Mouse (Mus musculus): ENCODE measurements around the gene Zfp628.

Zfp628 gene

GRCm38 (mm10) chr7:4940068-4940479 is 25.1 kb downstream of the Zfp628 start:
- peak; percentile 78 for DNase-seq (ENCODE audit: low read depth, low spot score)

- DNase-seq (ENCODE audit: low read depth, low spot score): no peak
Observed at GRCm38 (mm10) chr7:4942673-4943072, 27.7 kb downstream of the Zfp628 start.

- peak; percentile 91 for DNase-seq (ENCODE audit: low read depth, low spot score)
Observed at GRCm38 (mm10) chr7:4943223-4943815, 28.3 kb downstream of the Zfp628 start.

- DNase-seq (ENCODE audit: low read depth, low spot score): peak; percentile 65
Observed at GRCm38 (mm10) chr7:4947855-4948254, 32.8 kb downstream of the Zfp628 start.

GRCm38 (mm10) chr7:4948386-4948785 is 33.4 kb downstream of the Zfp628 start:
- DNase-seq (ENCODE audit: low read depth, low spot score): no peak

GRCm38 (mm10) chr7:4950561-4951342 is 35.7 kb downstream of the Zfp628 start:
- peak; percentile 27 for DNase-seq (ENCODE audit: low read depth, low spot score)

- no peak for DNase-seq (ENCODE audit: low read depth, low spot score)
Observed at GRCm38 (mm10) chr7:4953815-4954445, 38.9 kb downstream of the Zfp628 start.

GRCm38 (mm10) chr7:4957361-4957760 is 42.3 kb downstream of the Zfp628 start:
- DNase-seq (ENCODE audit: low read depth, low spot score): no peak

GRCm38 (mm10) chr7:4963527-4963926 is 48.5 kb downstream of the Zfp628 start:
- no peak for DNase-seq (ENCODE audit: low read depth, low spot score)

- no peak for DNase-seq (ENCODE audit: low read depth, low spot score)
Observed at GRCm38 (mm10) chr7:4964272-4964671, 49.3 kb downstream of the Zfp628 start, which contains the start of gene Sbk2. Sbk2 (minus strand) TSS chr7:4964406.

- DNase-seq (ENCODE audit: low read depth, low spot score): no peak
Observed at GRCm38 (mm10) chr7:4964988-4965387, 50.0 kb downstream of the Zfp628 start.

- no peak for DNase-seq (ENCODE audit: low read depth, low spot score)
Observed at GRCm38 (mm10) chr7:4971068-4971467, 56.1 kb downstream of the Zfp628 start, which contains the start of gene Sbk3. Sbk3 (minus strand) TSS chr7:4971168.

Data from 3T3-L1 (cell line).